Mouse (Mus musculus) Muller cell, postnatal 12 days (primary cell): ENCODE results near the gene Litaf.

Experiments used
- DNase-seq: peaks from one replicate; pipeline ENCODE4 v3.0.0-alpha.2; 2015; ENCODE audit errors: inconsistent ontology term

Gene Litaf

GRCm38 (mm10) chr16:11066833-11067191 is 855 bp upstream of the Litaf start:
- DNase-seq: peak; percentile 69

GRCm38 (mm10) chr16:11065431-11065830 is 526 bp downstream of the Litaf start:
- DNase-seq: no peak

GRCm38 (mm10) chr16:11064742-11065141 is 1.2 kb downstream of the Litaf start:
- no peak for DNase-seq

- no peak for DNase-seq
These were observed 1.6 kb downstream of the Litaf start for GRCm38 (mm10) chr16:11064341-11064740.

- peak; percentile 91 for DNase-seq
These were observed 2.9 kb downstream of the Litaf start for GRCm38 (mm10) chr16:11062794-11063721.

- DNase-seq: no peak
These were observed 5.3 kb downstream of the Litaf start, which contains the start of gene Snn for GRCm38 (mm10) chr16:11060645-11061044. Gene Snn (plus strand): TSS chr16:11060945.

GRCm38 (mm10) chr16:11055916-11056315 is 10.0 kb downstream of the Litaf start:
- DNase-seq: peak; percentile 32

- DNase-seq: no peak
These were observed 11.1 kb downstream of the Litaf start for GRCm38 (mm10) chr16:11054871-11055270.

- no peak for DNase-seq
These were observed 11.5 kb downstream of the Litaf start for GRCm38 (mm10) chr16:11054409-11054808.

- no peak for DNase-seq
These were observed 14.8 kb downstream of the Litaf start for GRCm38 (mm10) chr16:11051134-11051533.

- DNase-seq: no peak
These were observed 15.7 kb downstream of the Litaf start for GRCm38 (mm10) chr16:11050226-11050625.

- DNase-seq: no peak
These were observed 18.8 kb downstream of the Litaf start for GRCm38 (mm10) chr16:11047130-11047529.

GRCm38 (mm10) chr16:11046437-11046836 is 19.5 kb downstream of the Litaf start:
- no peak for DNase-seq

GRCm38 (mm10) chr16:11043239-11043638 is 22.7 kb downstream of the Litaf start:
- DNase-seq: no peak

GRCm38 (mm10) chr16:11040603-11041002 is 25.4 kb downstream of the Litaf start:
- no peak for DNase-seq

GRCm38 (mm10) chr16:11035790-11036431 is 30.0 kb downstream of the Litaf start:
- peak; percentile 67 for DNase-seq

GRCm38 (mm10) chr16:11035273-11035672 is 30.7 kb downstream of the Litaf start:
- DNase-seq: no peak

GRCm38 (mm10) chr16:11034193-11034803 is 31.7 kb downstream of the Litaf start:
- DNase-seq: peak; percentile 88

- DNase-seq: no peak
These were observed 34.6 kb downstream of the Litaf start for GRCm38 (mm10) chr16:11031320-11031719.

GRCm38 (mm10) chr16:11030844-11031243 is 35.1 kb downstream of the Litaf start:
- DNase-seq: no peak

- DNase-seq: peak; percentile 77
These were observed 37.8 kb downstream of the Litaf start for GRCm38 (mm10) chr16:11028206-11028605.

- DNase-seq: peak; percentile 95
These were observed 41.1 kb downstream of the Litaf start for GRCm38 (mm10) chr16:11024841-11025240.
